Mouse (Mus musculus): Measurements from ENCODE around the gene Scn3b.

The Scn3b gene

GRCm38 (mm10) chr9:40337131-40337820 lies 68.3 kb downstream of the Scn3b start:
- DNase-seq (ENCODE audit: low spot score), result no peak

- no peak for DNase-seq (ENCODE audit: low spot score)
Measured at GRCm38 (mm10) chr9:40339578-40339977, 70.6 kb downstream of the Scn3b start.
